Mouse (Mus musculus): ENCODE measurements around the gene Lmbr1l. TPM values are rescaled to one million over a fixed set of nuclear protein-coding genes. Genes with fewer than 3 reads are reported as not detected.
"Not testable (repeated sequence)": the region's sequence is repeated elsewhere in the genome, so short reads cannot be mapped to it uniquely, and the experiment has no call there.

Gene Lmbr1l
- total RNA-seq, 2 experiments from 2014 or later: 8.1 to 9.9 TPM

DNA sequence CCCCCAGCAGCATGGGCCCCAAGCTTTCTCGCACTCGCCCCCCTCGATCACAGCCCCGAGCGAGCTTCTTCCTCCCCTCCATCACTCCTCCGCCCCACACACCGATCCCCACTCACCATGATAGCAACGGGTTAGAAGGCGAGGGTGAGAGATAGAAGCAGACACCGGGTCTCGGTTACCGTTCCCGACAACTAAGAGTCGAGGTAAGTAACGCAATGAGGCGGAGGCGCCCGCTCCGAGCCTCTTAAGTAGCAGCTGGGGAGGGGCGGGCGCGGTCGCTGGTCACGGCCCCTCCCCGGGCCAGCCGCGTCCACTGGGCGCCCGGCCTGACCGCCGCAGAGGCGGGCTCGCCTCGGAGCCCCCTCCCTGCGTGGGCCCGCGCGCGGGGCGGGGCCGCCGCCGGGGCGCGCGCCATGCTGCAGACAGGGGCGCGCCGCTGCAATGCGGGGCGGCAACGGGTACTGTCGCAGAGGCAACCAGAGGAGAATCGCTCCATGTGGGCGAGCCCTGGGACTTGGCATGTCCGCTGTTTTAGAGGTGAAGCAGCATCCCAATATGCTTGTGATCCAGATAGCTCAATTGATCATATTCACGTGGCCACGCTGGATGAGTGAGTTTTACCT lies 16.3 kb upstream of the Lmbr1l start, which contains the start of gene Tuba1b:
Tuba1b (minus strand) TSS at position 349 of the 623 bp plus-strand sequence.
- DNase-seq: peak; percentile 90

DNA sequence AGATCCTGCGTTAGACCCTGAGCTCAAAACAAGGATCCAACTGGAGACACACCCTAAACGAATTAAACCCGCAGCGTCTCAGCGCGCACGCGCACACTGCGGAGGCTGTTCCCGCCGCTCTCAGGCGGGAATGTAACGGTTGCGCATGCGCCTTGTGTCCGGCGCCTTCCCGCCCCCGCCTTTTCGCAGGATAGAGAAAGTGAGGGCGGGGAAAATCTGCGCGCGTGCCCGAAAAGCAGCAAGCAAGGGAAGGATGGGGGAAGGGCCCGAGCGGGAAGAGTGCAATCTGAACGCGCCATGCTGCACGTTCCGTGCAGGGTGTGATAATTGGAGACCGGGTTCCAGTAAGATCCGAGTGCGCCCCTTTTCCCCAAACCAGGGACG lies 15.8 kb upstream of the Lmbr1l start:
- DNase-seq: peak; percentile 96

DNA sequence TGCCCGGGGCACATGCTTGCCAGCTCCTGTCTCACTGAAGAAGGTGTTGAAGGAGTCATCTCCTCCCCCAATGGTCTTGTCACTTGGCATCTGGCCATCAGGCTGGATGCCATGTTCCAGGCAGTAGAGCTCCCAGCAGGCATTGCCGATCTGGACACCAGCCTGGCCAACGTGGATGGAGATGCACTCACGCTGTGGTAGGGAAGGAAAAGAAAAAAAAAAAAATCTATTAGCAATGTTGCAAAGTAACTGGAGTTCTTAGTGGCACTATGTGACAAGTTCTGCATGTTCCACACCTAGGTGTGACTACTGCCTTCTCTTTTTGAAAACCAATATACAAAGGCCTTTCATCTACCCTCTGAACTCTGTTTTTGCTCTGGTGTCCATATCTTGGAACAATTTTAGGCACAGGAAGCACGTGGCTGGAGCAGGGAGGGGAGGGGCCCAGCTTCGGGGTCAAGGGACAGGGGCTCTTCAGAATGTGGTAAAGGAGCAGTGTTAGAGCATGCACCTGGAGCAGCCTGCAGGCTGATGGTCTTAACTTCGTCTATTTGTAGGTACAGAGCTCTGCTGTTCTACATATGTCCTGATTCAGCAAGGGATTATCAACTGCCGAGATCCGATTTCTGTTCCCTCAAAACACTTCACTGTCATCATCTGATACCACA lies 15.1 kb upstream of the Lmbr1l start:
- not testable (repeated sequence) for DNase-seq

DNA sequence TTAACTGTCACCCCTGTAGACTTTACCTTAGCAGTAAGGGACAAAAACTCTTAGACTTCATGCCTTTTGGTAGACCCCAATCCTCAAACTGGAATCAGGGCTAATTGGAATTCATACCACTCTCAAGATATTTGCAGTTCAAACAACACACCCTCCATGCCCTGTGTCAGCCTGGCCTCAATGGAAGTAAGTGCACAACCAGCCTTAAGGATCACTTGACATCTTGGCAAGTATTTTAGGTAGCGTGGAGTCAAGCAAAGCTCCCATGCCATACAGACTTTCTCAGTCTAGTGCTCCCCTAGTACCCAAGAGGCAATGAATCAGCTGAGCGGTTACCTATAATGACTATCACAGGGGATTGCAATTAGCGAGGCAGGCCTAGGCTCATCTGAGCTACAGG lies 13.0 kb upstream of the Lmbr1l start:
- no peak for DNase-seq

DNA sequence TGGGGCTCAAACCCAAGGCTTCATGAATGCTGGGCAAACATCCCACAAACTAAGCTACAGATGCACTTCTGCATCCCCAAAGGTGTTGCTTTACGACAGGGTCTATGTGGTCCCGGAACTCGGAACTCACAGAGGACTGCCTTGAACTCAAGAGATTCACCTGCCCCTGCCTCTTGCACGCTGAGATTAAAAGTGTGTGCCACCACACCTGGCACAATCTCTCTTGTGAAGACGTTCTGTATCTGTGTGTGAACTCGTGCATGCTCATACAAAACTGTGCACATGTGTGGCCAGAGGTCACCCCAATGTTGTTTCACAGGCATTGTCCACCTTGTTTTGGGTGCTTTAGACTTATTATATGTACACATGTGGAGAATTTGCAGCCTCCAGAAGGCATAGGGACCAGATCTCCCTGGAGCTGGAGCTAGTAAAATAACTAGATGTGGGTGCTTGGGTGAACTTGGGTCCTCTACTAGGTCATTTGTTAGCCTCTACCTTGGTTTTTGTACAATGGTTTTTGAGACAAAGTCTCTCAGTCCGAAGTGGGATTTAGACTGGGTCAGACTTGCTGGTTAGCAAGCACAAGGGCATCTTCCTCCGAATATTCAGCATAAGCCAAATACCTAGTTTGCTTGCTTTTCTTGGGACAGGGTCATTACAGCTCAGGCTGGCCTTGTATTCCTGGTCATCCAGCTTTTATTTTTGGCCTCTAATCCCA lies 12.1 kb upstream of the Lmbr1l start:
- no peak for DNase-seq

DNA sequence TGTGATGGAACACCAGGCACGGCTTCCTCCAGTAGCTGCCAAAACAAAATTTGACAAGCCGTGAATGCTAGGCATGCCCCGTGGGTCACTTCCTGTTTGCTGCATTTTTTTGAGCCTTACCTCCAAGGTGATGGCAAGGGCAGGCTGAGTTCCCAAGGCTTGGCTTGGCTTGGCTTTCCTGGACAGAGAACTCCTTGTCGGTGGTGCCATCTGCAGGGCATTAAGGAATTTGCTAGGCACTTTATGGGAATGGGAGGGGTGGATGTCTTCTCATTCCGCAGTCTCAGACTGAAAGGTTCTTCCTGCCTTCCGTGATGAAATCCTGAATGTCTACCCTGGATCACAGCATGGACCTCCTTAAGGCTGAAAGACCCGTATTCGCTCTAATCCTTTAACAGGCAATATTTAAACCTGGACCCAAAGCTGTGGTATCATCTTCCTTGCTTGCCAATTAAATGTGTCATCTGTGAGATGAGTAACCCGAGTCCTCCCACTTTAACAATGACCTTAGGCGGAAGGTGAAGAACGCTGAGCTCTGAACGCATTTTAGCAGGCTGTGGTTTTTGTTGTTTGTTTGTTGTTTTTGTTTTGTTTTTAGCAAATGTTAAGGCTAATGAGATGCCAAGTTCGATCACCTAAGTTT lies 10.7 kb upstream of the Lmbr1l start:
- peak; percentile 53 for DNase-seq

DNA sequence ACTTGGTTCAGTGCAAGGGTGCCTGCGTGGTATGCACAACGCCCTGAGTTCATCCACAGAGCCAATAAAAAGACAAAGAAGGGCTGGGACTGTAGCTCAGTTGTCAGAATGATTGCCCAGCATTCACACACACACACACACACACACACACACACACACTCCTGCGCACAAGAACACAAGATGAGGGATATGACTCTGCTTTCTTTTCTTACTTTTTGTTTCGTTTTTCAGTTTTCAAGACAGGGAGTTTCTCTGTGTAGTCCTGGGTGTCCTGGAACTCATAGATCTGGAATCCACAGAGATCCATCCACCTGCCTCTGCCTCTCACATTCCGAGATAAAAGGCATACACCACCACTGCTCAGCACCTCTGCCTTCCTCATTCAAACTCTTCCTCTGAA lies 9.5 kb upstream of the Lmbr1l start:
- DNase-seq: no peak

DNA sequence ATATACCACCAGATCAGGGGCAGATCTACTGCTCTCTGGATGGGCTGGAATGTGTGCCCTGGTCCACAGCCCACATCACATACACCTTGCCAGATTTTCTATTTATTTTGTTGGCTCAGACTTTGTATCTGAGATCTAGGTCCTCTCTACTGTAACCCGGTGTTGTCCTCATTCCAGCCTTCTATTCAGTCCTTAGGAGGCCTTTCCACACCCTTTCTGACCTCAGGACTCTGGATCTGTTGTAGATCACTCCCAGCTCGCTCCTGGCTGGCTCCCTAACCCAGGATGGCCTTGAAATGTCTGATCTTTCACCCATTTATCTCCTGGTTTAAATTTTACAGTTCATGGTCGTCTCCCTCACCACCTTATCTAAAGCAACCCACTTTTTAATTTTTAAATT lies 6.7 kb upstream of the Lmbr1l start:
- DNase-seq: no peak

DNA sequence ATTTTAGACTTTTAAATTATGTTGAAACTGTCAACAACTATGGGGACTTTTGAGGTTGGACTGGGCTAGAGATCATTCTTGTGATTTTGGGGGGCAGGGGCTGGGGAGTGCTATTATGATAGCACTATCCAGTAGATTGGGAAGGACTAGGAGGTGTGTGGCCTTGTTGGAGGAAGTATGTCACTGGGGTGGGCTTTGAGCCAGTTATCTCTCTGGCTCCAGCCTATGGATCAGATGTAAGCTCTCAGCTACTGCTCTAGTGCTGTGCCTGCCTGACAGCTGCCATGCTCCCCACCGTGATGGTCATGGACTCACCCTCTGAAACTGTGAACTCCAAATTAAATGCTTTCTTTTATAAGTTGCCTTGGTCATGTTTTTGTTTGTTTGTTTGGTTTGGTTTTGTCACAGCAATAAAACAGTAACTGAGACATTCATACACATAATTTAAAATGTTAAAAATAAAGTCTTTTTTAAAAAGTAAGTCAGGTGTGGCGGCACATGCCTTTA lies 5.1 kb upstream of the Lmbr1l start:
- DNase-seq: no peak

DNA sequence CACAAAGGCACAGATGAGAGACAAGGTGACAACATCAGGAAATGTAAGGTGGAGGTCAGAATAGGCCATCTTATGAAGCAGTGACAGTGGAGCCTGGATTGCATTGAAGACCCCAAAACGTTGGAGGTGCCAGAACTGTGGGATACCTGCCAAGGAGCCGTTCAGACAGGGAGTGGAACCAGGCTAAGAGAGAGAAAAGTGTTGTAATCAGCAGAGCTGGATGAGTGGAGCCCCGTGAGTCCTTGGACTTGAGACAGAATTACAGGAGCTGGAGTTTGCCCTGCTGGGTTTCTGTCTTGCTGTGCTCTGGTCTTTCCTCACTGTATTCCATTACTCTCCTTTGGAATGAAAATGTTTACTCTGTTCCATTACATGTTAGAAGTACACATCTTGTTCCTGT lies 4.5 kb upstream of the Lmbr1l start:
- no peak for DNase-seq

DNA sequence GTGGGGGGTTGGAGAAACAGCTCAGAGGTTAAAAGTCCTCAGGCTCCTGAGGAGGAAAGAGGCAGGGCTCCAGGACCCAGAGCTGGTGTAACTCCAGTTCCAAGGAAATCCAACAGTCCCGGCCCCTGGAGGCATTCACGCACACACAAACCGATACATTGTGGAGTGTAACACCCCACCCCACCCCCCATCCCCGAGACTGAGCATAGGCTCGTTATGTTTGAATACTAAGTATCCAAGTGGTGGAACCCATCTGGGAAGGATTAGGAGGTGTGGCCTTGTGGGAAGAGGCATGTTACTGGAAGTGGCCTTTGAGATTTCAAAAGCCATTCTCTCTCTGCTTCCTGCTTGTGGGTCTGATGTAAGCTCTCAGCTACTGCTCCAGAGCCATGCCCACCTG lies 3.5 kb upstream of the Lmbr1l start:
- DNase-seq: no peak

DNA sequence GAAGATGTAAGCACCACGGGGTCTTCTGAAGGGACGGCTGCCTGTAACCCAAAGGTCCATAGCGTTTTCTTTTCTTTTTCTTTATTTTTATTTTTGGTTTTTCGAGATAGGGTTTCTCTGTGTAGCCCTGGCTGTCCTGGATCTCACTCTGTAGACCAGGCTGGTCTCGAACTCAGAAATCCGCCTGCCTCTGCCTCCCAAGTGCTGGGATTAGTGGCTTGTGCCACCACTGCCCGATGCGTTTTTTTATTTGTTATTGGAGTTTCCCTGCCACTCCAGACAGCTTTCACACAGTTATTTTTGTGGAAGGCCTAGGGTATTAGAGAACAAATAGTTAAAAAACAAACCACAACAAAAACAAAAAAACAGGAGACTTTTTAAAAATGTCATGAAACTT lies 466 bp upstream of the Lmbr1l start:
- not testable (repeated sequence) for DNase-seq

DNA sequence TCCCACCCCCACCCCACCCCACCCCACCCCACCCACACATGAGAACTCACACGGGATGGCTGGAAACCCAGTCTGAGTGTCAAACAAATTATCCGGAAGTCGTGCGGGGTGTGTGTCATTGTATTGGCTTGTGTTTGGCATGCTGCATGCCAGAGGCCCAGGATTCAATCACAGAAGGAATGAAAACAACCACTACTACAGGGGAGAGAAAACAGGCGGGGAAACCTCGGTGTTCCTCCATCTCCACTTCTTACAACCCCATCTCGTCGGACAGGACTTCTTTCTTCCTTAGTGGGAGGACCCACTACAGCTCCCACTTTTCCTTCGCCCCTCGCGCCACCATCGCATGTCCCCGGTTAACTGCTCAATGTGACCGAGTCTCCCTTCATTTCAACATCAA lies 940 bp downstream of the Lmbr1l start:
- DNase-seq: no peak

DNA sequence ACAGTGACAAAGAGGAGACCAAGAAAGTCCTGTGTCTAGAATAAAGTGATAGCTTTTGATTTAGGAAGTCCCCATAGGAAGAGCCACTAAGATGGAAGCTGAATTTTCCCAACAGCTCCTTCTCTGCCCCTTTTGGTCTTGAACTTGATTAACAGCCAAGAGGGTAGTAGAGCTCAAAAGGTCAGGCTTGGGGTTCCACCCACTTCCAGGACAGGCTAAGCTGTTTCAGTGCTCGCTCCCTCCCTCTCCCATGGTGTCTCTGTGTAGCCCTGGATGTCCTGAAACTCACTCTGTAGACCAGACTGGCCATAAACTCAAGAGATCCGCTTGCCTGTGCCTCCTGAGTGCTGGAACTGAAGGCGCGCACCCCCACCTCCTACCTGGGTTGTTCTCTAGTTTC lies 2.0 kb downstream of the Lmbr1l start:
- DNase-seq: no peak

DNA sequence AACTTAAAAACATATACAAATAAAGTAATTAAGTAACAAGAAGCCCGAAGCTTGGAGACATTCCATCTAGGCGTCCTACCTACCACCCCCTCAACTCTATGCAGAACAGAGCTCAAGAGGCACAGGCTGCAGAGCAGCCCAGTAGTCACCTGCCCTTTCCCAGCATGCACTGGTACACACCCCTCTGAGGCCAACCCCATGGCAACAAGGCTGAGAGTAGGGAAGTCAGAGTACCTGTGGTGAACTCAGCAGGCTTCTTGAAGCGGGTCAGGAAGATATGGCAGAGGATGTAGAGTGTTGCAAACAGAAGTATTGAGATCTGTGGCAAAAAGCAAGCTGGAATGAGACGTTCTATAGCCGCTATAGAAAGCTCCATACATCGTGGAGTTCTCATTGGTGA lies 3.1 kb downstream of the Lmbr1l start:
- no peak for DNase-seq

DNA sequence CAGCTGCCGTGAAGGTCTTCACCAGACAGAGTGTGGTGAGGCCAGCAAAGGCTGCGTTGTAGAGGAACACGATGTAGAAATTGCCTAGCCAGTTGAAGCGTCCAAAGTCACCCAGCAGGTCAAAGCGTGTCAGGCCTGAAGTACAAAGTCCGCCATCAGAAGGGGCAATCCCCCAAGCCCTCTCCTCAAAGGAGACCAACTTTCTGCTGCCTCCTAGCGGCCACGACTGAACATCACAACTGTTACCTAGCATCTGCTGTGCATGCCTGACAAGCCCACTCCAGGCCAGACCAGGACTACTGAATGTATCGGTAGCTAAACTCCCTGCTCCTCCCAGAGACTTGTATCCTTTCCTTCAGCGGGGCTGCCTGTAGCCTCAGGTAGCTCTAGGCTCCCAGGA lies 13.3 kb downstream of the Lmbr1l start:
- peak; percentile 44 for DNase-seq

DNA sequence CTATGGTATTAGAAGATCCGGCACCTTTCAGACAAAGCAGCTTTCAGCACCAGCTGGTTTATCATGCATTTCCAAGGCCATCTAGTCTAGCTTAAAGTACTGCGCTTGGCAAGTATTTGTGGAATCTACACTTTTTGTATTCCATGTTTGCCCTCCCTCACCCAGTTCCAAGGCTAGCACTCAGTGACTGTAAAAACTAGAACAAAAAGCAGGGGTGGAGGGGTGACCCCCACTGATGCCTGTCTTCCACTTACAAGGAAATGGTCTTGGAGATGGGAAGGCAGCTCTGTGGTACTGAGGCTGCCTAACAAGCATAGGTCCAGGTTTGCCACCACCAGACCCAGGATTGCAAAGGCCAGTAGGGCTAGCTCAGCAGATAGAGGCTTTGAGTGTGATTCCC lies 15.4 kb downstream of the Lmbr1l start:
- DNase-seq: no peak

DNA sequence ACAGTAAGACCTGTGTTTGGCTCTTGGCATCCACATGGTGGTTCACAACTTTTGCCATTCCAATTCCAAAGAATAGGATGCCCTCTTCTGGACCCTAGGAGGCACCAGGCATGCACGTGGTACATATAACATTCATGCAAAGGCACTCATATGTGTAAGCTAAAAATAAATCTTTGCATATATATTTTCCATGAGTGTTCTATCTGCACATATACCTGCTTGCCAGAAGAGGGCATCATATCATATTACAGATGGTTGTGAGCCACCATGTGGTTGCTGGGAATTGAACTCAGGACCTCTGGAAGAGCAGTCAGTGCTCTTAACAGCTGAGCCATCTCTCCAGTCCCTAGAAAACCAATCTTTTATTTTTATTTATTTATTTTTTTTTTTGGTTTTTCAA lies 16.5 kb downstream of the Lmbr1l start:
- DNase-seq: no peak

DNA sequence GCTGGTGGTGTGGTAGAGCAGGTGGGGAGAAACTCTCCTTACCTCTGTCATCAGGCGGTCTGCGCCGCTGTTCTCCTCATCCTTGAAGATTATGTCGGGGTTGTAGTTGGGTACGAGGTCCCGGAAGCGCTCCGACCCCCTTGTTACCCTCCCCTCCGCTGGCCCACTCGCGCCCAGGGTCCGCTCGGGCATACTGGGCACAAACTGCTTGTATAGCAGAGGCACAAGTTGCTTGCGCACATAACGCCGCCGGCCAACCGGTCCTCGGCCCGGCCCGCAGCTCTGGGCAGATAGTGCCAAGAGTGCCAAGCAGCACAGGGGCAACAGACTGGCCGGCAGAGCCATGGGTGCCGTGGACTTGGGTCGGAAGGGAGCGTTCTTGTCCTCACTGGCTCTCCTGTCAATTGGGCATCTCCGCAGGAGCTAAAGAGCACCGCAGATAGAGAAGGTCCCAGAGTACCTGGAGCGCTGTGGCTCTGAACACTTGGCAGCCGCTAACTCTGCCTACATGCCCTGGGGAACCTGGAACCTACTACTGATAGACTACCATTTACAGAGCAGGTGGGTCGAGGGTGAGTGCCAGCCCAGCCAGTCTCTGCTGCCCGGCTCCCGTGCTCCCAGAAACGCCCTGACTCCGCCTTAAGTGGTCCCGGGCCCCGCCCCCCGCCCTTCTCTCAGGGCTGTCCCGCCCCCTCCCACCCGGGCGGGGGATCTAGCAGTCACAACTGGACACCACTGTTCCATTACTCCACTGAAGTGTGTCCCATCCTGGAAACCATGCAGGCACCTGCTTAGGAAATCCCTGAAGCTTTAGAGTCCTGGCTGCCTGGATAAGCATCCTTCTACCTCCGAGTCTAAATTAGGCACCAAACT lies 19.9 kb downstream of the Lmbr1l start, which contains the start of gene Dhh:
Dhh (minus strand) TSS at position 613 of the 873 bp plus-strand sequence.
- no peak for DNase-seq

DNA sequence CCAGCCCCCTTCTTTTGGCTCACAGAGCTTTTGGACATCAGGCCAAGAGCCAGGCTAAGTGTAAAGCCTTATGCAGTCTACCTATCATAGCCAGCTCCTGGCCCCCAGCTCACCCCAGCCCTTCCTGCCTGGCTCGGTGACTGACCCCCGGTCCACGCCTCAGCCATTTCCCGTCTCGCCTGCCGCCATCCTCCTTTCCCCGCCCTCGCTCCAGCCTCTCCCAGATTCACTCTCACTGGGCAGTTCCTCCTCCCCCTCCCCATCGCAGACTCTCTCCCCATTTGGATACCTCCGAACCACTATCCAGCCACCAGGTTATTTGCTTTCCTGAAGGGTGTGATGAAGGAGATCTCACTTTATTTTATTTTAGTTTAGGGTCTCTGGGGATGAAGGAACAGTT lies 20.5 kb downstream of the Lmbr1l start:
- no peak for DNase-seq

DNA sequence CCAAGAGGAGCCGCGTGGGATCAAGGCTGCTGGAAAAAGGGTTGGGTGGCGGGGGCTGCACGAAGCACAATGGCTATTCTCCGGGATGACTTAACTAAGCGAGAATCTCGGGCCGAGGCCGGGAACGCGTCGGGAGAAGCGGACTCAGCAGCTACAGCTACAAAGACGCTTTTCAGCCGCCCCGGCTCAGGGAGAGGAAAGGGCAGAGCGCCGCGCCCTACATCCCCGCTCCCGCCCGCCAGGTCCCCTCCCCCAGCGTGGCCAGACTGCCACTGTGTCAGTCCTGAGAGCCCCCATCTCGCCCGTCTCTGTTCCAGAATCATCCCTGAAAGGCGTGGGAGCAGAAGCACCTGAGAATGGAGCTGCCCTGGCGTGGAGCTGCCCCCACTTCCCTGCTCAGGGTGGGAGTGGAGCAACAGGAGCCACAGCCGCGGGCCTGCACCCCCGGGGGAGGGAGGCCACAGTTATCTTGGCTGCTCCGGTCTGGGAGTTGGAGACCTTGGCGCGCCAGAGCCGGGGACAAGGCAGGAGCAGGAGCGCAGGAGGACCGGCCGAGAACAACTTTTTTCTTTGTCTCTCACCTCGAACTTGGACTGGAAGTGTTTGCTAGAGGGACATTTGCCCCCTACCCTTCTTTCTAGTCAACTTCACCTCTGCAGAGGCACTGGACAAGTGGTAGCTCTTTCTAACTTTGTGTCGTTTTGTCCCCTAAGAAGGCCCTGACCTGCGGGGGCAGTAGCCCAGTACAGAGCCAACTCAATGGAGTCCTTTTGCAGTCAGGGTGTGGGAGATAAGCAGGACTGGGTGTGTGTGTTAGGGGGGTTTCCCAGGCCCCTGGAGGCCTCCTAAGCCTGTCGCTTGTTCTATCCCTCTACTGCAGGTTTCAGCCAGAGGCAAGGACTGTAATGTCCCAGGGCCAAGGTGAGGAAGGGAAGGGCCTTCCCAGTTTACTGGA lies 22.1 kb downstream of the Lmbr1l start:
- DNase-seq: peak; percentile 27

Measured in gastrocnemius, postnatal 10 days (tissue).